ENCODE assay signal across 14 mouse cellular contexts in genomic region chr2:30051992-30052761, GRCm38 (mm10). TPM values are rescaled to one million over a fixed set of nuclear protein-coding genes. Genes with fewer than 3 reads are reported as not detected.
A peak's percentile ranks its signal among the peaks of the same experiment; 100 is the strongest.
DNase-seq lines count a peak whose midpoint lies in the region; ATAC-seq and TF ChIP-seq lines count a peak whose summit lies in the region.
"Had no signal": no experiment of that assay in that cellular context is flagged by ENCODE, and none has a peak within 500 bp of the region (broad histone marks: within the 10 kb centered on the region; RNA-seq: fewer than 3 reads in every experiment).

No protein-coding gene starts in this region.

- peak; percentile 72 for TF ChIP-seq CTCF in layer of hippocampus, adult 2 months (conservative IDR thresholded peaks at IDR 0.05)

- H3K4me3 ChIP-seq in layer of hippocampus, adult 2 months, result no peak overlapping the region
- H3K4me3 ChIP-seq: forebrain, embryonic 13.5 days had no signal

- no peak for DNase-seq in layer of hippocampus, adult 2 months (ENCODE audit: low spot score in 2 of 2)
- DNase-seq in layer of hippocampus, adult 18-20 months (ENCODE audit: low spot score in 2 of 2), result no peak
- peak; percentile 42 for DNase-seq in 416B (ENCODE audit: low read depth)
- peak; percentile 76 for DNase-seq in ES-CJ7 (ENCODE audit: low read depth, low spot score)
- no peak for DNase-seq in gastrocnemius, adult 18-20 months (ENCODE audit: low spot score)
- no peak for DNase-seq in spleen, postnatal 10 days (ENCODE audit: low spot score in 2 of 2)
- no peak for DNase-seq in heart, adult 11 months
- DNase-seq: cerebellum, adult 8-10 months; kidney, postnatal 4 days; thymus, postnatal 14 days had no signal

- 0 out of 2 replicates have a peak, but pooled peaks have one; percentile 20 for ATAC-seq in megakaryocyte progenitor cell, adult 5-6 weeks (replicated peaks; ENCODE audit: poor library complexity)
- ATAC-seq: forebrain, embryonic 13.5 days had no signal

- no peak overlapping the region for H3K27ac ChIP-seq in layer of hippocampus, adult 2 months
- H3K27ac ChIP-seq: forebrain, embryonic 13.5 days; hindbrain, embryonic 14.5 days had no signal

RNA-seq across cellular contexts. Expression of gene Wdr34, which starts 3.5 kb away (rescaled TPM):
- total RNA-seq in layer of hippocampus, adult 2 months (2021), result 10 to 100 TPM; 37.3 to 37.4 TPM
- 10 to 100 TPM; 38.3 to 39.4 TPM for total RNA-seq in layer of hippocampus, adult 18-20 months (2021)
- total RNA-seq in megakaryocyte progenitor cell, adult 5-6 weeks (2015), result 9.5 and 18.5 TPM in 2 replicates
- total RNA-seq in megakaryocyte progenitor cell, adult 5-6 weeks (2017), result 9.4 and 10.3 TPM in 2 replicates
- total RNA-seq in gastrocnemius, adult 18-20 months (2021), result 1 to 10 TPM; 3.6 to 4.3 TPM
- total RNA-seq: monocyte, adult 5-6 weeks had no signal

RNA-seq across cellular contexts. Expression of gene Set, which starts 5.0 kb away (rescaled TPM):
- 100 to 1,000 TPM; 171 to 197 TPM for total RNA-seq in layer of hippocampus, adult 2 months (2021)
- 100 to 1,000 TPM; 192 to 199 TPM for total RNA-seq in layer of hippocampus, adult 18-20 months (2021)
- 465 and 470 TPM in 2 replicates for total RNA-seq in megakaryocyte progenitor cell, adult 5-6 weeks (2015)
- 1,489 and 2,093 TPM in 2 replicates for total RNA-seq in megakaryocyte progenitor cell, adult 5-6 weeks (2017)
- total RNA-seq in gastrocnemius, adult 18-20 months (2021), result 100 to 1,000 TPM in 1 of 2 experiments, 10 to 100 TPM in 1; 87.1 to 104 TPM

RNA-seq across cellular contexts. Expression of gene Pkn3, which starts 25.3 kb away (rescaled TPM):
- total RNA-seq in layer of hippocampus, adult 2 months (2021), result 1 to 10 TPM; 1.7 to 2.1 TPM
- 1 to 10 TPM; 2.1 to 3.8 TPM for total RNA-seq in layer of hippocampus, adult 18-20 months (2021)
- total RNA-seq in megakaryocyte progenitor cell, adult 5-6 weeks (2015), result 3.1 and 3.6 TPM in 2 replicates
- total RNA-seq in megakaryocyte progenitor cell, adult 5-6 weeks (2017), result 7.9 and 10.2 TPM in 2 replicates
- 1 to 10 TPM; 2.5 to 3.9 TPM for total RNA-seq in gastrocnemius, adult 18-20 months (2021)

RNA-seq across cellular contexts. Expression of gene Zdhhc12, which starts 41.3 kb away (rescaled TPM):
- 1 to 10 TPM; 7.6 to 9.1 TPM for total RNA-seq in layer of hippocampus, adult 2 months (2021)
- 10 to 100 TPM in 1 of 2 experiments, 1 to 10 TPM in 1; 7.9 to 10.5 TPM for total RNA-seq in layer of hippocampus, adult 18-20 months (2021)
- total RNA-seq in megakaryocyte progenitor cell, adult 5-6 weeks (2015), result 17.4 and 18.2 TPM in 2 replicates
- 10.7 and 13.3 TPM in 2 replicates for total RNA-seq in megakaryocyte progenitor cell, adult 5-6 weeks (2017)
- 1 to 10 TPM; 2.1 to 2.8 TPM for total RNA-seq in gastrocnemius, adult 18-20 months (2021)

Comparison
In these comparisons a context has a peak if more than half of its experiments do, and no peak if none do; other contexts are left out.
1. DNase-seq: peak in 416B (single experiment) and ES-CJ7 (single experiment); none in layer of hippocampus, adult 2 months (0 of 2), layer of hippocampus, adult 18-20 months (0 of 2), gastrocnemius, adult 18-20 months (single experiment), spleen, postnatal 10 days (0 of 2) and heart, adult 11 months (single experiment).